Mouse (Mus musculus): ENCODE data around the gene Bcl9. TPM values are rescaled to one million over a fixed set of nuclear protein-coding genes. Genes with fewer than 3 reads are reported as not detected.

The Bcl9 gene
- polyA plus RNA-seq, 1 experiment from 2014 or later: 49.7 TPM

DNA sequence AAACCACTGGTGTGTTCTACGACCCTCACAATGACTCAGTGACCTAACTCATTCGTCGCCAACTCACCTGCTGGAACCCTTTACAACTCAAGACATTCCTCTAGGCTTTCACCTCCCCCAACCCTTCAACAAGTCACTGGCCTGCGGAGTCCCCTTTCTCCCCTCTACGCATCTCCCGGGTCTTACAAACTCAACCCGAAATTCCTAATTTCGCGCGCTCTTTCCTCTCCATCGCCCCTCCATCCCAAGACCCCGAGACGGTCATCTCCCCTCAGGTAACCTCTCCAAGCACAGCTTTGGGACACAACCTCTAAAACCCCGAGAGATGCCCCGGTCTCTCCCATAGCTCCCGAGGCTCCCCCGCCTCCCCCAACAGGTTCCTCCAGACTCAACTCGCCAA is 71.0 kb downstream of the Bcl9 start:
- peak overlapping the region; percentile 86 for H3K27ac ChIP-seq (ENCODE audit: low read depth)
- ATAC-seq (ENCODE audit: insufficient read depth): peak; percentile 11
- H3K9ac ChIP-seq: peak overlapping the region; percentile 90
- peak overlapping the region; percentile 80 for H3K4me3 ChIP-seq (ENCODE audit: low read depth, low read length)
- DNase-seq: peak; percentile 51
- WGBS: under 1% methylated on average over 18 of the region's 18 CpGs
- H3K9me3 ChIP-seq (ENCODE audit: low read depth, low read length): no peaks in the 10 kb centered on the region
- peaks cover 16% of the 10 kb centered on the region for H3K36me3 ChIP-seq (ENCODE audit: insufficient read depth)
- peak overlapping the region; percentile 76 for H3K4me2 ChIP-seq
- no peak for TF ChIP-seq CTCF (IDR thresholded peaks at IDR 0.05; ENCODE audit: low read depth)
- no peaks in the 10 kb centered on the region for H3K27me3 ChIP-seq (ENCODE audit: insufficient read depth, low read length)
- peaks cover 19% of the 10 kb centered on the region; the same call in 1 of the 2 replicates for H3K4me1 ChIP-seq (ENCODE audit: insufficient read depth)

DNA sequence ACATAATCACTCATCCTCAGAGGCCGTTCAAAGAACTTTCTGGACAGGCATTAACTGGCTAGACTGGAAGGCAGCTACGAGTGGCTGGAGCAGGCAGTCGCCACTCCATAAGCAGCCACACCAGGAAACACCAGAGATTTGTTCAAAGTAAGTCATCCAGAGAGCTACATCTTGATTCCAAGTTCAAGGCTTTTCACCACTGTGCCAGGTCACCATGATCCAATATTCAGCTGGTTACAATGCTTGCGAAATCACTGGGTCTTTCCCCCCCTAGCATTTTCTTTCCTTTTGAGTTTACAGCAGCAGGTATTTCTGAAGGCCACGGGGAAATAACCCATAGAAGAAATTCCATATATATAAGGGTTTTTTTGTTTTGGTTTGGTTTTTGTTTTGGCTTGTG is 72.5 kb downstream of the Bcl9 start:
- H3K27me3 ChIP-seq (ENCODE audit: insufficient read depth, low read length): no peaks in the 10 kb centered on the region
- no peak for TF ChIP-seq CTCF (IDR thresholded peaks at IDR 0.05; ENCODE audit: low read depth)
- H3K36me3 ChIP-seq (ENCODE audit: insufficient read depth): peaks cover 31% of the 10 kb centered on the region
- H3K4me1 ChIP-seq (ENCODE audit: insufficient read depth): peaks cover 19% of the 10 kb centered on the region; the same call in 1 of the 2 replicates
- no peak overlapping the region for H3K9ac ChIP-seq
- H3K27ac ChIP-seq (ENCODE audit: low read depth): no peak overlapping the region
- DNase-seq (no peak), ATAC-seq (ENCODE audit: insufficient read depth) (no peak)
- 59% methylated on average over 5 of the region's 5 CpGs for WGBS
- H3K4me2 ChIP-seq: peak overlapping the region; percentile 76; the same call in 1 of the 2 replicates
- no peaks in the 10 kb centered on the region for H3K9me3 ChIP-seq (ENCODE audit: low read depth, low read length)
- no peak overlapping the region for H3K4me3 ChIP-seq (ENCODE audit: low read depth, low read length)

DNA sequence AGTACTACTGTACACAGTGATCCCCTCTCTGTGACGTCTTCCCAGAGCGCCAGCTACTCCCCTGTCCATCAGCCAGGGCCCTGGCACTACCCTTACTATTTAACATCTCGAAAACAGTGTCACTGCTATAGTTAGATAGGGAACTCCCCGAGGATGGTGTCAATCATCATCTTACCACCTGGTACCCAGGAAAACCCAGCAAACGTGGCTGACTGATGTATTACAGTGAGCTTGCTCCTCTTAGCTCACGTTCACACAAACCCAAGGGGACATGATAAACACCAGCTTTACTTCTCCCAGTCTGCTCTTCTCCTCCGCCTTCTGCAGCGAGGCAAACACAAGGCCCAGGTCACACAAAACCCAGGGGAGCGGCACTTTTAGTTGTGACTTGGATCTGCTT is 74.5 kb downstream of the Bcl9 start:
- no peak overlapping the region for H3K4me3 ChIP-seq (ENCODE audit: low read depth, low read length)
- H3K27ac ChIP-seq (ENCODE audit: low read depth): no peak overlapping the region
- H3K27me3 ChIP-seq (ENCODE audit: insufficient read depth, low read length): no peaks in the 10 kb centered on the region
- 79% methylated on average over 9 of the region's 9 CpGs for WGBS
- no peaks in the 10 kb centered on the region for H3K9me3 ChIP-seq (ENCODE audit: low read depth, low read length)
- peaks cover 44% of the 10 kb centered on the region for H3K36me3 ChIP-seq (ENCODE audit: insufficient read depth)
- no peak for DNase-seq
- H3K4me2 ChIP-seq: no peak overlapping the region
- peaks cover 15% of the 10 kb centered on the region; the same call in 1 of the 2 replicates for H3K4me1 ChIP-seq (ENCODE audit: insufficient read depth)
- no peak for ATAC-seq (ENCODE audit: insufficient read depth)
- no peak for TF ChIP-seq CTCF (IDR thresholded peaks at IDR 0.05; ENCODE audit: low read depth)
- no peak overlapping the region for H3K9ac ChIP-seq

DNA sequence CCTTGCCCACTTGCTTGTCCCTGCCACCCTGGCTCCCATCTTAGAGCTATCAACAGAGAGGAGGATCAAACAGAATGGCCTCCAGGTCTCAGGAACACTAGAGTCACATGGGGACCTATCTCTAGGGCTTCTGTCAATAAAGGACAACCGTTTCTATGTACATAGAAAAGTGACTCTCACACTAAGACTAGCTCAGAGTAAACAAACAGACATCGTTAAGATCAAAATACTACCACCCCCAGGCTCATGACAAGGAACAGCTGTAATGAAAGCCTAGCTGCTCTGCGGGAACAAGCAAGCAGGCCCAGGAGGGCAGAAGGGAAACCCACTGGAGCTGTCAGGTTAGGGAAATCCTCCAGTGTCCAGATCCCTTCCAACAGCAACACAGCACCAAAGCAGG is 82.2 kb downstream of the Bcl9 start:
- Histone ChIP-seq H3K27ac (ENCODE audit: low read depth) (no peak overlapping the region), H3K27me3 (ENCODE audit: insufficient read depth, low read length) (no peaks in the 10 kb centered on the region), H3K9me3 (ENCODE audit: low read depth, low read length) (no peaks in the 10 kb centered on the region), H3K4me1 (ENCODE audit: insufficient read depth) (no peaks in the 10 kb centered on the region), H3K4me2 (no peak overlapping the region), H3K4me3 (ENCODE audit: low read depth, low read length) (no peak overlapping the region), H3K36me3 (ENCODE audit: insufficient read depth) (peaks cover 87% of the 10 kb centered on the region), H3K9ac (no peak overlapping the region)
- no peak for DNase-seq
- 36% methylated on average over 3 of the region's 3 CpGs for WGBS
- TF ChIP-seq CTCF (IDR thresholded peaks at IDR 0.05; ENCODE audit: low read depth): no peak
- ATAC-seq (ENCODE audit: insufficient read depth): no peak

DNA sequence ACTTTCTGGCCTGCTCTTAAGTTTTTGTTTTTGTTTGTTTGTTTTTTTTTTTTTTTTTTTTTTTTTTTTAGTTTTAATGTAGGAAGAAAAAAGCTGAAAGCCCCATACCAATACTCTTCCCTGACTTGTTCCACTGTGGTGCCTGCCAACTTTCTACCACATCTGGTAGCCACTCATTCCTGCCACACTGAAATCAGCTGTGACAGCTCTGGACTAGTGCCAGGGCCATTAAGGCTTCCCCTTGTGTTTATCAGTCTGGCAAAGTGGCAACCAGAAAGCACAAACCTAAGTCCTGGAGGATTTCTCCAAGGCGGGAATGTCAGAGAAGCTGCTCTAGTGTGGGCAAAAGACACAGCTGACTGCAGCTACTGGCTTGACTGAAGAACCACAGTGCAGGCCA is 83.3 kb downstream of the Bcl9 start:
- ATAC-seq (ENCODE audit: insufficient read depth) (no peak), DNase-seq (peak; percentile 61)
- Histone ChIP-seq H3K36me3 (ENCODE audit: insufficient read depth) (peaks cover 88% of the 10 kb centered on the region), H3K27me3 (ENCODE audit: insufficient read depth, low read length) (no peaks in the 10 kb centered on the region), H3K9me3 (ENCODE audit: low read depth, low read length) (no peaks in the 10 kb centered on the region), H3K27ac (ENCODE audit: low read depth) (no peak overlapping the region), H3K4me1 (ENCODE audit: insufficient read depth) (no peaks in the 10 kb centered on the region), H3K4me3 (ENCODE audit: low read depth, low read length) (no peak overlapping the region), H3K4me2 (no peak overlapping the region), H3K9ac (no peak overlapping the region)
- no peak for TF ChIP-seq CTCF (IDR thresholded peaks at IDR 0.05; ENCODE audit: low read depth)
- 44% methylated on average over 1 of the region's 1 CpGs for WGBS

DNA sequence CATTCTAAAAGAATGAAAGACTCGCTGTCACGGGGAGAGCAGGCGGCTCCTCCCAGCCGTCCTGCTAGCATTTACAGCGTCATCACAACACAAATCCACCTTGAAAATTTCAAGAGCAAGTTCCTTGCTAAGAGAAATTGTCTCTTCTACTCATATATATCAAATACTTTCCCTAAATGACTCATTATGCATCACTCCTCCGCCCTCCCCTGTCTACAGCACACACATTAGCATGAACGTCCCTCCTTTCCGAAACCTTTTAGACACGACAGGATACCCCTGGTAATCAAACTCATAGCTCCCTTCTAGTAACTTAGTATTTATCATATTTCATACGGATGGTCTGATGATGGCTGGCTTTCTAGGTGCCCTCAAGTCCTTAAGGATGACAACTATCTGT is 83.8 kb downstream of the Bcl9 start:
- no peaks in the 10 kb centered on the region for H3K27me3 ChIP-seq (ENCODE audit: insufficient read depth, low read length)
- no peak for TF ChIP-seq CTCF (IDR thresholded peaks at IDR 0.05; ENCODE audit: low read depth)
- no peak overlapping the region for H3K4me3 ChIP-seq (ENCODE audit: low read depth, low read length)
- H3K4me1 ChIP-seq (ENCODE audit: insufficient read depth): no peaks in the 10 kb centered on the region
- no peaks in the 10 kb centered on the region for H3K9me3 ChIP-seq (ENCODE audit: low read depth, low read length)
- H3K36me3 ChIP-seq (ENCODE audit: insufficient read depth): peaks cover 88% of the 10 kb centered on the region
- H3K4me2 ChIP-seq: no peak overlapping the region
- H3K9ac ChIP-seq: no peak overlapping the region
- WGBS: 88% methylated on average over 10 of the region's 10 CpGs
- DNase-seq (no peak), ATAC-seq (ENCODE audit: insufficient read depth) (no peak)
- no peak overlapping the region for H3K27ac ChIP-seq (ENCODE audit: low read depth)

DNA sequence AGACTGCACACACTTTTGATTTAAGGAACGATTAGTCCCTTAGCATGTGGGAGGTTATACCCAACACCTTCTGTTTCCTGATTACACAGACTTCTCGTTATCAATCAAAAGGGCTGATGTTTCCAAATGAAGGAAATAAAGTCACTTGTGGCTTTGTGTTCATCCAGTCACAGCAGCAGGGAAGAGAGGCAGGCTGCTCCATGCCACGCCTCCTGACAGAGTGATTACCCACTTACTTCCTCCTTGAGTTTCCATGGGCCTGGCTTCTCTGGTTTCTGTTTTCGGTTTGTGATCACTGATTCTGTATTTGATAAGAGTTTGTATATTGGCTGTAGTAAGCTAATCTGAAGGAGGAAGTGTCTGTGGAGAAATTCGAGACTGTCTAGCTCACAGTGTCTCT is 86.5 kb downstream of the Bcl9 start:
- no peak overlapping the region for H3K4me3 ChIP-seq (ENCODE audit: low read depth, low read length)
- no peaks in the 10 kb centered on the region for H3K4me1 ChIP-seq (ENCODE audit: insufficient read depth)
- H3K27ac ChIP-seq (ENCODE audit: low read depth): no peak overlapping the region
- WGBS: 75% methylated on average over 5 of the region's 5 CpGs
- H3K4me2 ChIP-seq: no peak overlapping the region
- H3K9ac ChIP-seq: no peak overlapping the region
- no peaks in the 10 kb centered on the region for H3K27me3 ChIP-seq (ENCODE audit: insufficient read depth, low read length)
- peaks cover 94% of the 10 kb centered on the region for H3K36me3 ChIP-seq (ENCODE audit: insufficient read depth)
- no peaks in the 10 kb centered on the region for H3K9me3 ChIP-seq (ENCODE audit: low read depth, low read length)
- DNase-seq (no peak), ATAC-seq (ENCODE audit: insufficient read depth) (no peak)
- TF ChIP-seq CTCF (IDR thresholded peaks at IDR 0.05; ENCODE audit: low read depth): no peak

DNA sequence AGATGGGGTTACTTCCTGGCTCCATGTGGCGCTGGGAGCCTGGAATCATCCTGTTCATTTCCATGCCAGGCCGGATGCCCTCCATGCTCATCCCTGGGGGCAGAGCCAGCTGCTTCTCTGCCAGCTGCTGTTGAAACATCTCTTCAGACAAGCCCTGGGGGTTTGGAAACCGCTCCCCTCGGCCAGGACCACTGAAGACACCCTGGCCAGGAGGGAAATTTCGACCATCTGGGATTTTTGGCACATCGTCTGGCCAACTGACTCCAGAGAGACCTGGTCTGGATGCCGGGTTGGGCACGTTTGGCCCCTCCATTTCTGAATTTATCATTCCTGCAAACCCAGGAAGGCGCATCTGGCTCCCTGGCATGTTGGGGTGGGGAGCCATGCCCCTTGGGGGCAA is 88.4 kb downstream of the Bcl9 start:
- WGBS: 89% methylated on average over 9 of the region's 9 CpGs
- ATAC-seq (ENCODE audit: insufficient read depth): no peak
- Histone ChIP-seq H3K4me2 (no peak overlapping the region), H3K9me3 (ENCODE audit: low read depth, low read length) (no peaks in the 10 kb centered on the region), H3K9ac (no peak overlapping the region), H3K4me3 (ENCODE audit: low read depth, low read length) (no peak overlapping the region), H3K27me3 (ENCODE audit: insufficient read depth, low read length) (no peaks in the 10 kb centered on the region), H3K27ac (ENCODE audit: low read depth) (no peak overlapping the region), H3K4me1 (ENCODE audit: insufficient read depth) (no peaks in the 10 kb centered on the region), H3K36me3 (ENCODE audit: insufficient read depth) (peaks cover 94% of the 10 kb centered on the region)
- DNase-seq: no peak
- no peak for TF ChIP-seq CTCF (IDR thresholded peaks at IDR 0.05; ENCODE audit: low read depth)
